12 mouse cellular contexts compared by ENCODE assay signal in genomic region chr9:119479297-119479696, GRCm38 (mm10). TPM values are rescaled to one million over a fixed set of nuclear protein-coding genes. Genes with fewer than 3 reads are reported as not detected.
DNase-seq lines count a peak whose midpoint lies in the region; ATAC-seq lines count a peak whose summit lies in the region.
"Had no signal": no experiment of that assay in that cellular context is flagged by ENCODE, and none has a peak within 500 bp of the region (broad histone marks: within the 10 kb centered on the region; RNA-seq: fewer than 3 reads in every experiment).

No protein-coding gene starts in this region.

- WGBS in limb, embryonic 15.5 days = 36% methylated on average over 8 of the region's 8 CpGs
- WGBS in limb, embryonic 10.5 days = 42% methylated on average over 8 of the region's 8 CpGs
- WGBS in heart, embryonic 15.5 days = 29% methylated on average over 8 of the region's 8 CpGs
- 27% methylated on average over 8 of the region's 8 CpGs for WGBS in neural tube, embryonic 15.5 days

- peak; percentile 68 for ATAC-seq in limb, embryonic 15.5 days (ENCODE audit: insufficient number of reproducible peaks, low FRiP score, low TSS enrichment, low read depth)
- ATAC-seq in heart, embryonic 15.5 days (replicated peaks; ENCODE audit: insufficient number of reproducible peaks, insufficient read depth, low FRiP score, low read depth) = peak; percentile 56
- no peak for ATAC-seq in neural tube, embryonic 15.5 days (ENCODE audit: low FRiP score)
- ATAC-seq in CD4-positive, CD25-positive, alpha-beta regulatory T cell, adult 4 months = no peak
- no peak for ATAC-seq in erythroid progenitor cell, adult 5-6 weeks (replicated peaks; ENCODE audit: low FRiP score, poor library complexity, severe bottlenecking)

- no peak overlapping the region for H3K9ac ChIP-seq in limb, embryonic 15.5 days
- no peak overlapping the region for H3K9ac ChIP-seq in heart, embryonic 15.5 days
- no peak overlapping the region for H3K9ac ChIP-seq in neural tube, embryonic 15.5 days (replicated peaks)
- H3K9ac ChIP-seq: limb, embryonic 13.5 days; neural tube, embryonic 12.5 days had no signal

- peaks cover 9% of the 10 kb centered on the region; the same call in 1 of the 2 replicates for H3K4me1 ChIP-seq in limb, embryonic 15.5 days
- peaks cover 49% of the 10 kb centered on the region for H3K4me1 ChIP-seq in limb, embryonic 10.5 days
- H3K4me1 ChIP-seq in heart, embryonic 15.5 days (replicated peaks) = peaks cover 34% of the 10 kb centered on the region
- H3K4me1 ChIP-seq in neural tube, embryonic 15.5 days = peaks cover 29% of the 10 kb centered on the region

- H3K4me2 ChIP-seq in limb, embryonic 15.5 days = no peak overlapping the region
- H3K4me2 ChIP-seq in heart, embryonic 15.5 days = no peak overlapping the region
- H3K4me2 ChIP-seq in neural tube, embryonic 15.5 days = no peak overlapping the region
- H3K4me2 ChIP-seq: limb, embryonic 13.5 days; neural tube, embryonic 12.5 days had no signal

- H3K9me3 ChIP-seq in limb, embryonic 15.5 days = no peaks in the 10 kb centered on the region
- H3K9me3 ChIP-seq in limb, embryonic 10.5 days (replicated peaks) = no peaks in the 10 kb centered on the region
- no peaks in the 10 kb centered on the region for H3K9me3 ChIP-seq in heart, embryonic 15.5 days (replicated peaks)
- H3K9me3 ChIP-seq in neural tube, embryonic 15.5 days (replicated peaks) = no peaks in the 10 kb centered on the region
- H3K9me3 ChIP-seq: limb, embryonic 13.5 days; neural tube, embryonic 12.5 days had no signal

- H3K27me3 ChIP-seq in limb, embryonic 15.5 days = no peaks in the 10 kb centered on the region
- no peaks in the 10 kb centered on the region for H3K27me3 ChIP-seq in limb, embryonic 10.5 days (ENCODE audit: low read depth, poor library complexity, severe bottlenecking)
- 0 out of 2 replicates have a peak, but pooled peaks cover 6% of the 10 kb centered on the region for H3K27me3 ChIP-seq in heart, embryonic 15.5 days
- no peaks in the 10 kb centered on the region for H3K27me3 ChIP-seq in neural tube, embryonic 15.5 days (replicated peaks)
- H3K27me3 ChIP-seq: limb, embryonic 13.5 days; neural tube, embryonic 12.5 days had no signal

- H3K36me3 ChIP-seq in limb, embryonic 15.5 days = no peaks in the 10 kb centered on the region
- no peaks in the 10 kb centered on the region for H3K36me3 ChIP-seq in limb, embryonic 10.5 days
- H3K36me3 ChIP-seq in heart, embryonic 15.5 days = no peaks in the 10 kb centered on the region
- no peaks in the 10 kb centered on the region for H3K36me3 ChIP-seq in neural tube, embryonic 15.5 days
- H3K36me3 ChIP-seq: limb, embryonic 13.5 days; neural tube, embryonic 12.5 days had no signal

- no peak overlapping the region for H3K27ac ChIP-seq in limb, embryonic 15.5 days
- H3K27ac ChIP-seq in limb, embryonic 10.5 days = no peak overlapping the region; the same call in 1 of the 2 replicates
- H3K27ac ChIP-seq in heart, embryonic 15.5 days = peak overlapping the region; percentile 9; the same call in 1 of the 2 replicates
- H3K27ac ChIP-seq in neural tube, embryonic 15.5 days (replicated peaks) = no peak overlapping the region
- H3K27ac ChIP-seq: limb, embryonic 13.5 days; neural tube, embryonic 12.5 days had no signal

- DNase-seq in limb, embryonic 10.5 days (ENCODE audit: low spot score) = no peak
- peak; percentile 25 to 41 for DNase-seq in adrenal gland, adult 18-20 months (ENCODE audit: low spot score in 2 of 2)
- DNase-seq in gastrocnemius, adult 8-10 months (ENCODE audit: low spot score in 2 of 2) = peak; percentile 47 to 75
- DNase-seq: cerebellum, adult 18-20 months; thymus, postnatal 36 days had no signal

- H3K4me3 ChIP-seq in limb, embryonic 15.5 days = no peak overlapping the region
- no peak overlapping the region for H3K4me3 ChIP-seq in limb, embryonic 10.5 days
- no peak overlapping the region for H3K4me3 ChIP-seq in heart, embryonic 15.5 days
- no peak overlapping the region for H3K4me3 ChIP-seq in neural tube, embryonic 15.5 days (replicated peaks)
- H3K4me3 ChIP-seq: limb, embryonic 13.5 days; neural tube, embryonic 12.5 days had no signal

RNA-seq across cellular contexts. Expression of gene Exog, which starts 34.6 kb away (rescaled TPM):
- polyA plus RNA-seq in limb, embryonic 15.5 days (2015; fragmentation: Nextera tagmentation; extraction: Ambion mirVana) = 25.2 and 28.4 TPM in 2 replicates
- 39.7 and 44.6 TPM in 2 replicates for polyA plus RNA-seq in limb, embryonic 10.5 days (2016; fragmentation: Nextera tagmentation; extraction: Ambion mirVana)
- total RNA-seq in adrenal gland, adult 18-20 months (2021) = 1 to 10 TPM; 2.9 to 4.0 TPM
- 1 to 10 TPM; 1.4 to 1.8 (median 1.6) TPM for total RNA-seq in gastrocnemius, adult 8-10 months (2022)
- polyA plus RNA-seq in heart, embryonic 15.5 days (2015; fragmentation: Nextera tagmentation; extraction: Ambion mirVana) = 9.7 and 12.0 TPM in 2 replicates
- 44.9 and 50.1 TPM in 2 replicates for polyA plus RNA-seq in neural tube, embryonic 15.5 days (2015; fragmentation: Nextera tagmentation; extraction: Ambion mirVana)
- polyA plus RNA-seq in CD4-positive, CD25-positive, alpha-beta regulatory T cell, adult 4 months (2017; shearing (Covaris generic)) = 10 to 100 TPM; 12.6 to 16.2 TPM
- total RNA-seq in erythroid progenitor cell, adult 5-6 weeks (2015; ENCODE audit: low replicate concordance) = 1.7 and 5.8 TPM in 2 replicates
- 3.1 and 4.5 TPM in 2 replicates for total RNA-seq in erythroid progenitor cell, adult 5-6 weeks (2017; ENCODE audit: low replicate concordance)

Comparison
In these comparisons a context has a peak if more than half of its experiments do, and no peak if none do; other contexts are left out.
1. ATAC-seq: peak in limb, embryonic 15.5 days (single experiment) and heart, embryonic 15.5 days (single experiment); none in neural tube, embryonic 15.5 days (single experiment), CD4-positive, CD25-positive, alpha-beta regulatory T cell, adult 4 months (single experiment) and erythroid progenitor cell, adult 5-6 weeks (single experiment).